Mouse (Mus musculus) heart, postnatal 0 days (tissue): ENCODE results near the gene Nat8.

Experiments
- CTCF ChIP-seq: IDR thresholded peaks from 2 replicates; pipeline ENCODE4 v1.5.1; 2016; ENCODE audit warnings: antibody characterized with exemption, control low read depth, low read depth
- EP300 ChIP-seq: IDR thresholded peaks from 2 replicates; pipeline ENCODE4 v1.6.1; 2016; ENCODE audit warnings: antibody characterized with exemption, low read depth

- TF ChIP-seq CTCF: no peak
- TF ChIP-seq EP300: no peak
Measured at GRCm38 (mm10) chr6:85839982-85840381, 8.1 kb upstream of the Nat8 start.
